Mouse (Mus musculus): Measurements from ENCODE around the gene Olfr70.
A peak's percentile ranks its signal among the peaks of the same experiment; 100 is the strongest.

DNA sequence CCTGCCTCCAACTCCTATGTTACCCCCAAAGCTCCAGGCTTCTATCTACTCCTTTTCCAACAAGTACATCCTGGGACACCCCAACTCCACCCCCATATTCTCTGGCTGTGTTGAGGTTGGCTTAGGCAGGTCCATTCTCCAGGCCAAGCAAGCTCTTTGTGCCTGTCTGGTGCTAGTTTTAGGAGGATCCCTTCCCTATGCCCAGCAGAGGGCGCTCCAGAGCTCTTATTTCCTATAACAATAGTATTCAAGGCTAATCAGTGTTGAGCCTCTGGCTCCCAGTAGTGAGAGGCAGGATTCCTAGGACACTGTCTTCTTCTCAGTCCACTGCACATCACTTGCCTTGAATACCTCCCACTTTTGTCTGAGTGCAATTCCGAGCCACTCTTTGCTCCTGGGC, 28.5 kb downstream of the Olfr70 start:
- TF ChIP-seq CTCF (IDR thresholded peaks at IDR 0.05; ENCODE audit: low read depth) (peak; percentile 86), EP300 (IDR thresholded peaks at IDR 0.05; ENCODE audit: low read depth) (no peak)
